Mouse (Mus musculus): ENCODE data around the gene Atp6v0c. TPM values are rescaled to one million over a fixed set of nuclear protein-coding genes. Genes with fewer than 3 reads are reported as not detected.

Gene Atp6v0c
- total RNA-seq, 4 experiments from 2014 or later, result 224 to 240 (median 231) TPM

- no peak for DNase-seq (ENCODE audit: low spot score)
Measured at GRCm38 (mm10) chr17:24199252-24199651, 29.8 kb upstream of the Atp6v0c start.

DNA sequence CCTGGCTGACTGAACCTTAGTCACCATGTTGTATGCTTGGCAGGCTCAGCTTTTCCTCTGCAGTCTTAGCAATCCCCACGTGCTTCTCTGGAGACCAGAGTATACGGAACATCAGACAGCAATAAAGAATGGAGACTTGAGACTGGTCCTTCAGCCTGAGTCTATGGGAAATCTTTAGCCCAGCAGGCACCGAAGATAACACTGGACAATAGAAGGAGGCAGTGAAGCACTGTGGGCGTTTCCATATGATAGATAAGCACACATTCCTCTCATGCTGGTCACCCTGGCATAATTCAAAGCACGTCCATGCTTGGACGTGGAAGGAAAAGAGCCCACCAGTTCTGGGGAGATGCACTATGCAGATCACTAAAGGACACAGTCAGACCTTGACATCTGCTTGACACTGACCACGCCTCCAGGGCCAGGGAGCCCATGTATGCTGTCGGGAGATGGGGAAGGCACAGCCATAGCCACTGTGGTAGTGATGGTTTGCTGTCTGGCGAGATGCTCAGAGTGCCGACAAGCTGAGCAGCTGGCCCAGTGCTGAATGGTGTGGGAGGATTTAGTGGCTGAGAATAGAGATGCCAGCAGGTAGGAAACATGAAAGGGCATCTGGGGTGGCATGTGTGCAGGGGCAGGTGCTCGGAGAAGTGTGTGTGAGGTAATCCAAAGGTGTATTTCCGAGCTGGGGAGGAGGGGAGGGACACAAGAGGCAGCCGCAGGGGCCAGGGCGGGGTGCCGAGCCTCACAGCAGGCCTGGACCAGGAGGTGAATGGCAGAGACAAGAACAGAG, 27.7 kb upstream of the Atp6v0c start:
- DNase-seq (ENCODE audit: low spot score), result no peak

DNA sequence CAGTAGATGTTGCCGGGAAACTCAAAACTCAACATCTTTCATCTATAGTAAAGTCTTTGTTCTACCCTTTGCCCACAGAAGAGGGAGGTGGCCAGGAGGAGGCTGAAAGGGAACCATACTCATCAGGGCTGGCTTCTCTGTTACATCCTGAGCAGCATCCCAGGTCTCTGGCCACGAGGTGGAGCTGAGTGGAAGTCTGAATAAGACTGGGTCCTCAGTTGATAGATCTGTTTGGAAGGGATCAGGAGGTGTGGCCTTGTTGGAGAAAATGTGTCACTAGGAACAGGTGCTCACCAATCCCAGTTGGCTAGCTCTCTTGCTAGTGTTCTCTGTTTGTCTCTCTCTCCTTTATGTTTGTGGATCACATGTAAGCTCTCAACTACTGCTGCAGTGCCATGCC, 25.8 kb upstream of the Atp6v0c start:
- no peak for DNase-seq (ENCODE audit: low spot score)

GRCm38 (mm10) chr17:24193769-24194168, 24.3 kb upstream of the Atp6v0c start:
- no peak for DNase-seq (ENCODE audit: low spot score)

- DNase-seq (ENCODE audit: low spot score), result no peak
Measured at GRCm38 (mm10) chr17:24193268-24193667, 23.8 kb upstream of the Atp6v0c start.

DNA sequence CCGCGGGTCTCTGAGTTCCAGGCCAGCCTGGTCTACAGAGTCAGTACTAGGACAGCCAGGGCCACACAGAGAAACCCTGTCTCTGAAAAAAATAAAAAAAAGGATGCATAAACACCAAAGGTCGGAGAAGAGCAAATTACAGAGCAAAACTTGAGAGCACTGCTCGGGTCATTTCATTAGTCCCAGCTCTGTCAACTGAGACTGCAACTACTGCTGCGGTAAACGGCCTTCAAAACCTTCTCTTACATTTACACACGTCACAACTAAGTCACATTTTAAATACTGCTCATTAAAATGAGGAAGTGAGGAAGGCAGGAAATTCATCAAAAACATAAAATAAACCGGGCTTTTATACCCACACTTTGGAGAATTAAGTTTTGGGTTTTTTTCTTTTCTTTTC, 23.3 kb upstream of the Atp6v0c start:
- DNase-seq (ENCODE audit: low spot score), result no peak

- DNase-seq (ENCODE audit: low spot score), result no peak
Measured at GRCm38 (mm10) chr17:24191481-24191880, 22.0 kb upstream of the Atp6v0c start.

DNA sequence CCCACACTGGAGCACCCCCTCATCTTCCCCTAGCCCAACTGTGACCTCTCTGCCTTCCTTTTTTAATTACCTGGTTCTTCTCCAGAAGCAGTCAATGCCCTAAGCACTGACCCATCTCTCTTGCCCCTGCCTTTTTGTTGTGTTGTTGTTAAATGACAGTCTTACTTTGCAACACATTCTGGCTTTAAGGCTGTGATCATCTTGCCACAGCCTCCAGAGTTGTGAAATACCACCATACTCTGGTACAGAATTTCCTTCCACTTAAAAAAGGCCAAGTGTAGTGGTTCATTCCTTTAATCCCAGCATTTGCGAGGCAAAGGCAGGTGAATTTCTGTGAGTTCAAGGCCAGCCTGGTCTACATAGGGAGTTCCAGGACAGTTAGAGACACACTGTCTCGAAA, 21.4 kb upstream of the Atp6v0c start:
- no peak for DNase-seq (ENCODE audit: low spot score)

DNA sequence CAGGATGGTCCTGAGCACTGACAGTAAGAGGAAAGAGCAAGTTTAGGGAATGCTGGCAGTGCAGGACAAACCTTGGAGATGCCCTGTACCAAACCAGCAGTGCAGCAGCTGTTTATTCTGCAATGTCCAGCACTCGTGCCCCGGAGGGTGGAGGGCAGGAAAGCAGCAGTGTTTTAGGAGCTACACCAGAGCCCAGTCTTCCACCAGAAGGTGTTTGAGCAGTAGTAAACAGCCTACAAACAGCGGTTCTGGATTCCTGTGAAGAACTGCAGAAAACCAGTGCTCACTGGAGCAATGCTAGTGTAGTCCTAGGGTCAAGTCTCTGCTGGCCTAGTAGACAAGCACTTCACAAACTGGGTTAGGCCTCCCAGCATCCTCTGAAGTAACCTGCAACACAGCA, 4.8 kb upstream of the Atp6v0c start:
- no peak for DNase-seq (ENCODE audit: low spot score)

DNA sequence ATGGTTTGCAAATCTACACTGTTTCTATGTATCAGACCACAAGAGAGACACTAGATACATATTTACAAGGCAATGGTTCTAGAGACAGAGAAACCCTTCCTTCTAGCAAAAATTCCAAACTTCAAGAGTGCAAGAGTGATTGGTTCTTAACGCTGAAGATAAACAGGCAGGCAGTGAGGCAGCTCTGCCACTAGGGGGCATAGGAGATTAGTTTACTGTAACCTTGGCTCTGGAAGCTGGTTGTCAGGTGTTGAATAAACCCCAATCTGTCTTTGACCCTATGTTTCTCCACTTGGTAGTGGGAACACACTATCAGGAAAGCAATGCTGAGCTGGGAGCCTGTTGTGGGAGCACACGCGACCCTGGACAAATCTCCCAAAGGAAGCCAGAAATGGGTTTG, 3.9 kb upstream of the Atp6v0c start:
- DNase-seq (ENCODE audit: low spot score), result peak; percentile 74

DNA sequence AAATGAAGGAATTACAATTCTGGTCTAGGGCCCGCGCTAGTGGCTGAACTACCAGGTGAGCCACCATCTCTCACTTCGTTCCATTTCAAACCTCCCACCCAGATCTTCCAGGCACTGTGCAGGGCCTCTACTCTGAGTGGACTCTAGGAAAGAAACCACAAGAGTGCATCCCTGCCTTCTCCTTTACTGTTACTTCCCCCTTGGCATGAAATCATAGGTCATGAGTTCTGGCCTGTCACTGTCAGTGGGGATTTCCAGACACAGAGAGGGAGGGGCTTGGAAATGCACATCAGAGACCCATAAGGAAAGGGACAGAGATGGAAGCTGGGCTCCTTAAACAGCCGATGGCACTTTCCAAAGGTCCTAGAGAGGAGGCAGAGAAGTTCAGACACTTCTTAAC, 2.2 kb upstream of the Atp6v0c start:
- DNase-seq (ENCODE audit: low spot score), result no peak

DNA sequence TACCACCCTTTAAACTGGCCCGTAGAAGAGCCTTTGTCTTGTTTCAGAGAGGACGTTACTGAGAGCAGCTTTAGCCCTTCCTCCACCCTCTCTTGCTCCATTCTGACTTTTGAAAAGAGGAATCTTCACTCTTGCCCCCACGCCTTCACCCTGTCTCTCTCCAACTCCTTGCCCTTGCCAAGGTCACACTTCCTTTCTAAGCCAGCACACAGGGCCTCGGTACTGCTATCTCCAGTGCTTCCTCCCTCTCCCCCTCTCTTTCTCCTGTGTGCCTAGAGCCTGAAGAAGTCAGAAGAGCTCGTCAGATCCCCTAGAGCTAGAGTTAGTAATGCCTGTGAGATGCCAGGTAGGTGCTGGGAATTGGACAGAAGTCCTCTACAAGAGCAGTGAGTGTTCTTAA, 1.2 kb upstream of the Atp6v0c start:
- DNase-seq (ENCODE audit: low spot score), result no peak

- no peak for DNase-seq (ENCODE audit: low spot score)
Measured at GRCm38 (mm10) chr17:24170125-24170524, 623 bp upstream of the Atp6v0c start.

DNA sequence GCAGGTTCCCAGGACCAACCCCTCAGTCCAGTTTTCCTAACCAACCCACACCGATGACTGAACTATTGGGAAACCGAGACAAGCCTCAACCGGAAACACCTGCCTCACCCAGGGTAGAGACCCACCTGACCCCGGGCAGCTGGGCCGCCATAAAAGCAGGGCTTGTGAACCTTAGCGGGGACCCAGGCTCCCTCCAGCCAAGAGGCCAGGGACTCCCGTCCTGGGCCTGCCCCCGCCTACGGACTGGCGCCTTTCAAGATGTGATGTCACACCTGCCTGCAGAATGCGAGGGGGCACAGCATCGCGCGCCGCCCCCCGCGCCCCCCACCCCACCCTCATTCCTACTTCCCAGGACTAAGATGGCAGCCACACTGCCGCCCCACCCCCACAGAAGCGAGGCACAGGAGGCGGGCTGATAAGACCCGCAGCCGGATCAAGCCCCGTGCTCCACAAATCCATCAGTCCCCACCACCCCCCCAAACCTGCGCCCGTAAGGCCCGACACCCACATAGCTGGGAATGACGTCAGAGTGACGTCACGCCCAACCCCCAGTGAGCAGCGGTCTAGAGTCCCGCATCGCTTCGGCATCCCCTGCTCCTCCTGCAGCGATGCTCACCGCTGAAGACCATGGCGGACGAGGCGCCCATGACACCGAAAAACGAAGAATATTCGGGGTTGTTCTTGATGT, 768 bp downstream of the Atp6v0c start:
- DNase-seq (ENCODE audit: low spot score), result peak; percentile 43

DNA sequence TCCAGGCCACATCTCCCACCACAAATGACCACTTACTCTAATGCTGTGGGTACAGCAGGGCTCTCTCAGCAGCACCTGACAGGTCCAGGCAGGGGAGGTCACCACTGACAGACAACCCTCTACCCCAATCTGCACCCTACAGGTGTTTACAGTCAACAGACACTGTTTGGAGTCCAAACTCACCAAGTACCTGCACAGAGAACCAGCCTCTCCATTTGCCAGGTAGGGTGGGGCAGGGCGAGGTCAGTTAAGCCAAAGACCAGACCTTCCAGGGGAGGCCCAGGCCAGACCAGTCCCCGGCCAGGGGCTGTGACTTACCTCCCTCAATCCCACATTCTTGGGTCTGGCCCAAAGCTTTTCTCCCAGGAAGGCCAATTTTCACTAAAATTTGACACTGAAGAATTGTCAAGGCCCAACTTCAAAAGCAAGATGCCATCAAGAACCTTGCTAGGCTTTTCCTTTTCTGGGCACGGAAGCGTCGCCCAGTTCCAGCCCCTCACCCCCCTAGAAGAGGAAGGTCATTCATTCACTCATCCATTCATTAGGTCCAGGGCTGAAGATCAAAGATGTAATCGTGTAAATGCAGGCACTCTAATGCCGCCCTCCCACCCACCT, 1.5 kb downstream of the Atp6v0c start:
- no peak for DNase-seq (ENCODE audit: low spot score)

GRCm38 (mm10) chr17:24167120-24167519, 2.4 kb downstream of the Atp6v0c start:
- no peak for DNase-seq (ENCODE audit: low spot score)

DNA sequence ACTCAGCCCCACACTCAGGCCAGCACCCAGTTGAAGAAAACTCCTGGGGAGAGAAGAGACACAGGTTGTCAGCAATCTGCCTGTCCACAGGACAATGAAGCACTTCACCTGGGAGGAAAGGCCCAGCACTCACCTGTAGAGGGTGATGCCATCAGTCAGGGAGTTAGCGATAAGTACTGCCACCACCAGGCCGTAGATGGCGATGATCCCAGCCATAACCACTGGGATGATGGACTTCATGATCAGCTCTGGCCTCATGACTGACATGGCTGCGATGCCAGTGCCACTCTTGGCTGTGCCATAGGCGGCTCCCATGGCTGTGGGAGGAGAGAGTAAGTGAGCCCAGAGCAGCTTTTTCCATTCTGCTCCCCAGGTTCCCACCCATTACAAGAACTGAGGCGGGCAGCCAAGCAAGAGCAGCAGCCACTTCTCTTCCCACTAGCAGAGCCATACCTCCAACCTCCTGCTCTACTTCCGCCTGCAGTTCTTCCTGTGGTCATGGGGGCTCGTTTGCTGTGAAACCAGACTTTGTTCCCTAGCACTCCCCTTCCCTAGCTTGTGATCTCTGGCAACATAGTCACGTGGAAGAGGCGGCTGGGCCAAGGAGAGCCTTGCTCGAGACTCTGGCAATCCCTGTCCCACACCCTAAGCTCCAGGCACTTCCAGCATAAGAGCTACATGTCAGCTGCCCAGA, 4.8 kb downstream of the Atp6v0c start:
- DNase-seq (ENCODE audit: low spot score), result no peak

DNA sequence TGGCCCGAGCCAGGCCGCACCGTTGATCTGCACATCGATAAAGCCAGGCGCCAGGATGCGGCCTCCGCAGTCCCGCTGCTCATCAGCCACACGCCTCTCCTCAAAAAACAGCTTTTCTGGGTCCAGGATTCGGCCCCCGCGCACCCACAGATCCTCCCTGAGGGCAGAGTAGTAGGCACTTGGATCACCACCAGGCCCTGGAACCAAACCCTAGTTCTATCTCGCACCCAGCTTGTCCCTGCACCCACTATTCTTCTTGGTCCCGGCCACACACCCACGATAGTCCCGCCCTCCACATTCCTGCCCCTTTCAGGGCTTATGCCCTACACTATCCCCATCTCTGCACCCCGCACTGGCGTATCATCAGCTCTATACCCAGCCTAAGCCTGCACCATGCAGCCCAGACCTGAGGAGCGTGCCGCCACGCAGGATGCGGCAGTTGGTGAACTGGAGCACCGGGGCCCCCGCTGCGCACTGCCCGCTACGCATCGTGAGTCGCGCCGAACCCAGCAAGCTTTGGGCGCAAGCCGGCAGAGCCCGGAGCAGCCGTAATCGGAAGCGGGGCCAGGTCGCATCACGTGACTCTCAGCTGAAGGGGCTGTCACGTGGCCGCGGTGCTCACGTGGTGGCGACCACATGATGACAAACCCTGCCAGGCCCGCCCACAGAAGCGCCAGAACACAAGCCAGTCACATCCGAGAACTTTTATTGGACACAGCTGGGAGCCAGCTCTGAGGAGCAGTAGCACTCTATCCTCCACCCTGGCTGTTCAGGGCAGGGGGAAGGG, 6.1 kb downstream of the Atp6v0c start, which contains the start of gene Amdhd2:
Gene Amdhd2 (minus strand): TSS at position 591 of the 787 bp plus-strand sequence.
- DNase-seq (ENCODE audit: low spot score), result peak; percentile 96

DNA sequence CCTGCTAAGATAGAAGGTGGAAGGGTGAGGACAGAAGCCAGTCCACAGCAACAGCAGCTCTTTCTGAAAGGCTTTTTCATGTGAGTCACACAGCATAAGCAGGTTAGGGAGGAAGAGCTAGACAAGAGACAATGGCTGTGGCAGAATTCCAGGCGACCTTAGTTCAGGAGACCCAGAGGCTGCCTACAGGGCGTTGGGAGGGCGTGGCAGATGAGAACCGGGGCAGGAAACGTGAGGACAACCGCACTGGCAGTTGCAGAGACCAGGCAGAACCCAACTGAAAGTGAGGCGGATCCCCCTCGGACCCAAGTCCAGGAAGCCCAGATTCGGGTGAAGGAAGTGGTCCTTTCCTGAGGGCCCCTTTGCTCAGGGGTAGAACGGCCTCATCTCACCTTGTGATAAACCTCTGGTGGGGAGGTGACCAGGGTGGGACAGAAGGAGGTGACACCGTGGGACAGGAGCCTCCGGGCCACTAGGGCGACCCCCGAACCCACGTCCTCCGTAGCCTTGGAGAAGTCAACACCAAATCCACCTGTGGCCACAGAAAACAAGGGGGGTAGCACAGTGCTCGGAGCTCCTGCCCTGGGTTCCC, 6.8 kb downstream of the Atp6v0c start:
- DNase-seq (ENCODE audit: low spot score), result no peak

DNA sequence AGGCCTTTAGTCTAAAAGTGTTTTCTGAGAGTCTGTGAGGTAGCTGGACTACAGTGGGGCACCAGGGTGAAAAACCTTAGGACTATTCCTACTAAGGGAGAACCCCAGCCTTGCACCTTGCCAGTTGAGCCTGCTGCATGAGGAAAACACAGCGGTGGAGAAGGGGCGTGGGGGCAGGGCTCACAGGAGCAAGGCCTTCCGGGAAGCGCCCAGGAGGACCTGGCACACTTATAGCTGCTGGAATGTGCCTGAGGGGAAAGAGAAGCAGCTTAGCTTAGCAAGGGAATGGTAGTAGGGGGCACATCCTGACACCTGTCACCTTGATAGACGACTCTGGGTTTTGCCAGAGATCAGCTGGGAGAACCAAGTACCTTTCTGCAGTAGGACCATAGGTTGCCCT, 8.0 kb downstream of the Atp6v0c start:
- DNase-seq (ENCODE audit: low spot score), result no peak

DNA sequence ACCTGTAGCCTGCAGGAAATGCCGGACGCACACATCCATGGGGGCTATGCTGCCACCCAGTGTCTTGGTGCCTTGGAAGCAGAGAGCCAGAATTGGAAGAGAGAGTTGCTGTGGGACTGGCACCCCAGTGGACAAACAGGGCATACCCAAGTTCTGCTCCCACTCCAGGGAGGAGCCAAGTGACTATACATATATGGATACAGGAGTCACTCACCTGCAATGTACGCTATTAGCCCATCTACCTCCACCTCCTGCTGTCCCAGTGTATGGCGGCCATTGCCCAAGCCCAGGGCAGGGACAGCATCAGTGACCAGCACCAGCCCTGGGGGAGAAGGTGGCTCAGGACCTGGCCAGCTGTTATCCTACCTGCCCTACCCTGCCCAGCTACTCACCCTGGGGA, 12.0 kb downstream of the Atp6v0c start:
- DNase-seq (ENCODE audit: low spot score), result no peak

Data from heart, adult 8-10 months (tissue).